Mouse (Mus musculus) G1E (cell line): ENCODE results near the gene Crebbp. TPM values are rescaled to one million over a fixed set of nuclear protein-coding genes. Genes with fewer than 3 reads are reported as not detected.

Source experiments
- ATAC-seq: 2 replicates; pipeline ENCODE4 v1.8.0; 2016; ENCODE audit warnings: mild to moderate bottlenecking; ENCODE audit not compliant: insufficient number of reproducible peaks, poor library complexity, low FRiP score, severe bottlenecking; ENCODE audit errors: extremely low read depth
- DNase-seq: peaks from one replicate; pipeline ENCODE4 v3.0.0; 2012; ENCODE audit warnings: low spot score
- H3K27me3 ChIP-seq: 2 replicates; pipeline ENCODE4 v1.6.1; 2012; ENCODE audit warnings: mild to moderate bottlenecking, low read length, inconsistent platforms; ENCODE audit not compliant: insufficient read depth
- H3K36me3 ChIP-seq: replicated peaks from 2 replicates; pipeline ENCODE3; 2012; ENCODE audit warnings: mild to moderate bottlenecking, inconsistent platforms
- H3K4me1 ChIP-seq: 2 replicates; pipeline ENCODE4 v1.6.1; 2012; ENCODE audit warnings: low read depth, low read length, inconsistent platforms, mixed read lengths; ENCODE audit not compliant: insufficient read depth
- H3K4me3 ChIP-seq: 2 replicates; pipeline ENCODE4 v1.5.1; 2012; ENCODE audit warnings: low read depth, mild to moderate bottlenecking, inconsistent platforms, low read length, moderate library complexity, mixed read lengths
- H3K9me3 ChIP-seq: replicated peaks from 2 replicates; pipeline ENCODE4 v1.6.1; 2012; ENCODE audit warnings: inconsistent platforms
- CTCF ChIP-seq: IDR thresholded peaks from 2 replicates; pipeline ENCODE4 v1.5.1; 2012; ENCODE audit warnings: low read depth, low read length, inconsistent platforms, mixed read lengths
- GATA1 ChIP-seq: IDR thresholded peaks from 2 replicates; pipeline ENCODE4 v1.6.1; 2012; ENCODE audit warnings: borderline replicate concordance, low read length, inconsistent platforms, mixed read lengths
- GATA2 ChIP-seq: IDR thresholded peaks from 2 replicates; pipeline ENCODE4 v1.6.1; 2012; ENCODE audit warnings: low read depth, low read length, inconsistent platforms, borderline replicate concordance
- POLR2AphosphoS5 ChIP-seq: IDR thresholded peaks from 2 replicates; pipeline ENCODE4 v1.6.1; 2012; ENCODE audit warnings: low read depth, low read length, inconsistent platforms; ENCODE audit not compliant: insufficient replicate concordance
- TAL1 ChIP-seq: conservative IDR thresholded peaks from 2 replicates; pipeline ENCODE4 v1.6.1; 2012; ENCODE audit warnings: low read depth, low read length, inconsistent platforms, mixed read lengths
- polyA plus RNA-seq: library from polyadenylated mRNA; stranded (reverse); fragments of >175 nt; gene quantifications from 2 replicates; pipeline ENCODE4 v1.2.3, GENCODE M21; 2012
- total RNA-seq, 2 experiments: library from RNA; stranded (forward) in 1 of 2; stranded (reverse) in 1 of 2; fragments of 200-1000 nt in 1 of 2; fragments of >200 nt in 1 of 2; fragmentation: Nextera tagmentation in 1 of 2; gene quantifications; 2 replicates each; pipeline ENCODE4 v1.2.3; 2014 to 2017

Crebbp gene
- total and polyA plus RNA-seq, 3 experiments: 8.6 to 92.8 (median 13.9) TPM

- no peak overlapping the region for H3K4me3 ChIP-seq
- DNase-seq: no peak
- H3K36me3 ChIP-seq: peaks cover 98% of the 10 kb centered on the region
- H3K4me1 ChIP-seq: peaks cover 9% of the 10 kb centered on the region
- ATAC-seq: no peak
- TF ChIP-seq GATA2: no peak
- no peak for TF ChIP-seq TAL1
- no peaks in the 10 kb centered on the region for H3K9me3 ChIP-seq
- H3K27me3 ChIP-seq: no peaks in the 10 kb centered on the region
Measured at GRCm38 (mm10) chr16:4040206-4040605, 173.6 kb downstream of the Crebbp start.

- no peaks in the 10 kb centered on the region for H3K9me3 ChIP-seq
- no peak for TF ChIP-seq POLR2AphosphoS5
- TF ChIP-seq GATA1: no peak
- no peak for TF ChIP-seq GATA2
- no peak for TF ChIP-seq TAL1
- no peak for TF ChIP-seq CTCF
- H3K27me3 ChIP-seq: no peaks in the 10 kb centered on the region
- no peak overlapping the region for H3K4me3 ChIP-seq
- DNase-seq: no peak
- peaks cover 33% of the 10 kb centered on the region for H3K4me1 ChIP-seq
- ATAC-seq: no peak
- peaks cover 77% of the 10 kb centered on the region for H3K36me3 ChIP-seq
Measured at GRCm38 (mm10) chr16:4037690-4038089, 176.1 kb downstream of the Crebbp start.

- H3K36me3 ChIP-seq: peaks cover 68% of the 10 kb centered on the region
- H3K4me1 ChIP-seq: peaks cover 40% of the 10 kb centered on the region
- H3K4me3 ChIP-seq: no peak within 1 kb of the TSS
- H3K9me3 ChIP-seq: no peaks in the 10 kb centered on the region
- no peak for DNase-seq
- no peak for TF ChIP-seq TAL1
- no peak for TF ChIP-seq GATA1
- no peak for TF ChIP-seq POLR2AphosphoS5
- TF ChIP-seq CTCF: no peak
- TF ChIP-seq GATA2: no peak
- no peaks in the 10 kb centered on the region for H3K27me3 ChIP-seq
- no peak for ATAC-seq
Measured at GRCm38 (mm10) chr16:4036807-4037206, 177.0 kb downstream of the Crebbp start, which contains the start of gene Dnase1. Gene Dnase1 (plus strand): TSS chr16:4036942.

GRCm38 (mm10) chr16:4035575-4035974, 178.2 kb downstream of the Crebbp start:
- Histone ChIP-seq H3K4me1 (peaks cover 40% of the 10 kb centered on the region), H3K9me3 (no peaks in the 10 kb centered on the region), H3K4me3 (no peak overlapping the region), H3K27me3 (no peaks in the 10 kb centered on the region), H3K36me3 (peaks cover 56% of the 10 kb centered on the region)
- TF ChIP-seq GATA1 (no peak), GATA2 (no peak), POLR2AphosphoS5 (no peak), CTCF (no peak), TAL1 (no peak)
- no peak for DNase-seq
- no peak for ATAC-seq

- Histone ChIP-seq H3K9me3 (no peaks in the 10 kb centered on the region), H3K36me3 (peaks cover 45% of the 10 kb centered on the region), H3K4me3 (no peak overlapping the region), H3K4me1 (peaks cover 40% of the 10 kb centered on the region), H3K27me3 (no peaks in the 10 kb centered on the region)
- no peak for ATAC-seq
- no peak for DNase-seq
- TF ChIP-seq GATA2 (no peak), TAL1 (no peak), POLR2AphosphoS5 (no peak), GATA1 (no peak)
Measured at GRCm38 (mm10) chr16:4034476-4034875, 179.3 kb downstream of the Crebbp start.

- peaks cover 40% of the 10 kb centered on the region for H3K36me3 ChIP-seq
- ATAC-seq (peak; percentile 76), DNase-seq (peak; percentile 13)
- TF ChIP-seq POLR2AphosphoS5: no peak
- no peak for TF ChIP-seq GATA1
- TF ChIP-seq GATA2: no peak
- TF ChIP-seq TAL1: peak; percentile 34
- no peak for TF ChIP-seq CTCF
- H3K4me1 ChIP-seq: peaks cover 40% of the 10 kb centered on the region
- H3K27me3 ChIP-seq: no peaks in the 10 kb centered on the region
- H3K4me3 ChIP-seq: peak overlapping the region; percentile 34; the same call in 1 of the 2 replicates
- no peaks in the 10 kb centered on the region for H3K9me3 ChIP-seq
Measured at GRCm38 (mm10) chr16:4033971-4034370, 179.8 kb downstream of the Crebbp start.

GRCm38 (mm10) chr16:4032341-4032748, 181.5 kb downstream of the Crebbp start:
- Histone ChIP-seq H3K4me1 (peaks cover 40% of the 10 kb centered on the region), H3K36me3 (peaks cover 24% of the 10 kb centered on the region), H3K27me3 (peaks cover 7% of the 10 kb centered on the region; the same call in 1 of the 2 replicates), H3K9me3 (no peaks in the 10 kb centered on the region), H3K4me3 (no peak overlapping the region)
- ATAC-seq (peak; percentile 51), DNase-seq (no peak)
- TF ChIP-seq GATA2 (no peak), GATA1 (no peak)
